Mouse (Mus musculus) CH12.LX (cell line): ENCODE measurements around the gene Fgfr3. TPM values are rescaled to one million over a fixed set of nuclear protein-coding genes. Genes with fewer than 3 reads are reported as not detected.
A peak's percentile ranks its signal among the peaks of the same experiment; 100 is the strongest.

Experiments
- DNase-seq: peaks from one replicate; pipeline ENCODE4 v3.0.0-alpha.2; 2013; ENCODE audit errors: extremely low read depth
- H3K27ac ChIP-seq: 2 replicates; pipeline ENCODE4 v1.5.1; 2012; ENCODE audit warnings: low read depth, mild to moderate bottlenecking, control low read depth, moderate library complexity; ENCODE audit not compliant: insufficient read depth
- H3K27me3 ChIP-seq: replicated peaks from 2 replicates; pipeline ENCODE3; 2012; ENCODE audit warnings: inconsistent platforms
- H3K36me3 ChIP-seq, 2 experiments: replicated peaks in 1 of 2; 2 replicates each; pipeline versions ENCODE3 to v1.6.1; 2012; ENCODE audit warnings: inconsistent platforms in 1 of 2, low read length in 1 of 2, mild to moderate bottlenecking in 1 of 2, mixed read lengths in 1 of 2, moderate library complexity in 1 of 2; ENCODE audit not compliant: control insufficient read depth in 1 of 2, insufficient read depth in 1 of 2
- H3K4me1 ChIP-seq, 2 experiments: 2 replicates each; pipeline ENCODE4 v1.6.1; 2012; ENCODE audit warnings: inconsistent platforms in 1 of 2, moderate library complexity in 1 of 2; ENCODE audit not compliant: insufficient read depth in 2 of 2, control insufficient read depth in 1 of 2
- H3K4me2 ChIP-seq: 2 replicates; pipeline ENCODE4 v1.6.1; 2012; ENCODE audit warnings: low read depth, mild to moderate bottlenecking, control low read depth; ENCODE audit not compliant: poor library complexity, insufficient read depth, severe bottlenecking
- H3K4me3 ChIP-seq, 3 experiments: fragments of 150-350 bp in 1 of 3; sonication (generic) in 1 of 3; replicated peaks in 1 of 3; 2 replicates each; pipeline versions ENCODE3 to v1.5.1; 2011 to 2012; ENCODE audit warnings: low read depth in 2 of 3, low read length in 2 of 3, mild to moderate bottlenecking in 2 of 3, moderate library complexity in 2 of 3, control low read depth in 1 of 3, improper control_type of control experiment in 1 of 3, inconsistent platforms in 1 of 3, mixed read lengths in 1 of 3; ENCODE audit not compliant: poor library complexity in 1 of 3
- H3K79me2 ChIP-seq: replicated peaks from 2 replicates; pipeline ENCODE4 v1.6.1; 2012; ENCODE audit warnings: mild to moderate bottlenecking, moderate library complexity; ENCODE audit not compliant: control insufficient read depth, poor library complexity, insufficient read depth, severe bottlenecking; ENCODE audit errors: extremely low read depth
- H3K9ac ChIP-seq: 2 replicates; pipeline ENCODE4 v1.6.1; 2012; ENCODE audit warnings: low read depth, mild to moderate bottlenecking, control low read depth, moderate library complexity; ENCODE audit not compliant: insufficient read depth
- H3K9me3 ChIP-seq: replicated peaks from 2 replicates; pipeline ENCODE3; 2012; ENCODE audit warnings: low read length, inconsistent platforms, mixed read lengths
- BHLHE40 ChIP-seq: IDR thresholded peaks from 2 replicates; pipeline ENCODE4 v1.6.1; 2011; ENCODE audit warnings: mild to moderate bottlenecking, low read depth, low read length, improper control_type of control experiment
- CHD1 ChIP-seq: IDR thresholded peaks from 2 replicates; pipeline ENCODE4 v1.6.1; 2012; ENCODE audit warnings: low read depth, low read length, improper control_type of control experiment, inconsistent platforms
- CHD2 ChIP-seq: IDR thresholded peaks from 2 replicates; pipeline ENCODE4 v1.6.1; 2011; ENCODE audit warnings: low read length, improper control_type of control experiment
- CTCF ChIP-seq, 2 experiments: IDR thresholded peaks in 1 of 2; conservative IDR thresholded peaks in 1 of 2; 2 replicates each; pipeline ENCODE4 v1.5.1; 2011 to 2012; ENCODE audit warnings: low read depth in 2 of 2, low read length in 2 of 2, improper control_type of control experiment in 1 of 2, inconsistent platforms in 1 of 2, mild to moderate bottlenecking in 1 of 2, moderate library complexity in 1 of 2
- ELF1 ChIP-seq: IDR thresholded peaks from 2 replicates; pipeline ENCODE4 v1.6.1; 2014; ENCODE audit warnings: low read depth, mild to moderate bottlenecking, inconsistent platforms, low read length, improper control_type of control experiment
- EP300 ChIP-seq: IDR thresholded peaks from 2 replicates; pipeline ENCODE4 v1.6.1; 2011; ENCODE audit warnings: low read length, improper control_type of control experiment
- HCFC1 ChIP-seq: IDR thresholded peaks from 2 replicates; pipeline ENCODE4 v1.6.1; 2012; ENCODE audit warnings: low read depth, mild to moderate bottlenecking, inconsistent platforms, low read length, improper control_type of control experiment
- JUND ChIP-seq: conservative IDR thresholded peaks from 2 replicates; pipeline ENCODE4 v1.6.1; 2011; ENCODE audit warnings: low read depth, low read length, improper control_type of control experiment
- MAFK ChIP-seq: IDR thresholded peaks from 2 replicates; pipeline ENCODE4 v1.6.1; 2011; ENCODE audit warnings: low read length, improper control_type of control experiment; ENCODE audit not compliant: insufficient replicate concordance
- MAZ ChIP-seq: IDR thresholded peaks from 2 replicates; pipeline ENCODE4 v1.6.1; 2012; ENCODE audit warnings: low read depth, mild to moderate bottlenecking, inconsistent platforms, low read length, improper control_type of control experiment, moderate library complexity
- MEF2A ChIP-seq: IDR thresholded peaks from 2 replicates; pipeline ENCODE4 v1.6.1; 2014; ENCODE audit warnings: low read depth, mild to moderate bottlenecking, inconsistent platforms, low read length, improper control_type of control experiment, borderline replicate concordance
- NRF1 ChIP-seq: IDR thresholded peaks from 2 replicates; pipeline ENCODE4 v1.6.1; 2014; ENCODE audit warnings: low read depth, mild to moderate bottlenecking, inconsistent platforms, low read length, improper control_type of control experiment, moderate library complexity
- PAX5 ChIP-seq: IDR thresholded peaks from 2 replicates; pipeline ENCODE4 v1.6.1; 2012; ENCODE audit warnings: low read length, inconsistent platforms, mixed read lengths
- POLR2AphosphoS2 ChIP-seq: IDR thresholded peaks from 2 replicates; pipeline ENCODE4 v1.6.1; 2011; ENCODE audit warnings: low read depth, low read length, improper control_type of control experiment
- RAD21 ChIP-seq: IDR thresholded peaks from 2 replicates; pipeline ENCODE4 v1.6.1; 2011; ENCODE audit warnings: low read depth, mild to moderate bottlenecking, low read length, improper control_type of control experiment, moderate library complexity
- RCOR1 ChIP-seq: conservative IDR thresholded peaks from 2 replicates; pipeline ENCODE4 v1.6.1; 2012; ENCODE audit warnings: low read depth, mild to moderate bottlenecking, inconsistent platforms, low read length, improper control_type of control experiment
- SIN3A ChIP-seq: IDR thresholded peaks from 2 replicates; pipeline ENCODE4 v1.6.1; 2012; ENCODE audit warnings: low read length, improper control_type of control experiment, inconsistent platforms
- SMC3 ChIP-seq: IDR thresholded peaks from 2 replicates; pipeline ENCODE4 v1.6.1; 2011; ENCODE audit warnings: low read depth, low read length, improper control_type of control experiment
- TBP ChIP-seq: conservative IDR thresholded peaks from 2 replicates; pipeline ENCODE4 v1.6.1; 2011; ENCODE audit warnings: low read depth, low read length, improper control_type of control experiment
- UBTF ChIP-seq: IDR thresholded peaks from 2 replicates; pipeline ENCODE4 v1.6.1; 2012; ENCODE audit warnings: low read depth, mild to moderate bottlenecking, inconsistent platforms, low read length, improper control_type of control experiment, moderate library complexity
- ZC3H11A ChIP-seq: IDR thresholded peaks from 2 replicates; pipeline ENCODE4 v1.6.1; 2012; ENCODE audit warnings: low read depth, mild to moderate bottlenecking, inconsistent platforms, low read length, improper control_type of control experiment
- ZMIZ1 ChIP-seq: IDR thresholded peaks from 2 replicates; pipeline ENCODE4 v1.6.1; 2012; ENCODE audit warnings: low read depth, mild to moderate bottlenecking, inconsistent platforms, low read length, improper control_type of control experiment
- dilution Hi-C: fragments of 300-500 bp; cut with MboI; formaldehyde crosslinking; loops from 2 replicates; pipeline ENCODE4 v1.14.3; 2020; ENCODE audit warnings: low sequenced_read_pairs; ENCODE audit not compliant: extremely low pct_unique_long_range_greater_than_20kb, extremely low pct_ligation_motif_present
- in situ Hi-C: fragments of 300-500 bp; cut with MboI; formaldehyde crosslinking; loops from 3 replicates; pipeline ENCODE4 v1.14.3; 2019; ENCODE audit warnings: low sequenced_read_pairs, low pct_ligation_motif_present, low pct_unique_long_range_greater_than_20kb, mixed read lengths
- polyA plus RNA-seq: library from polyadenylated mRNA; unstranded; fragments of >175 nt; gene quantifications from 2 replicates; pipeline ENCODE4 v1.2.1, GENCODE M21; 2012; ENCODE audit warnings: low read depth; ENCODE audit not compliant: insufficient read length
- total RNA-seq, 2 experiments: library from RNA; depleted of rRNA; stranded (reverse); fragments of 300-350 nt in 1 of 2; fragments of >200 nt in 1 of 2; gene quantifications; 2 replicates each; pipeline ENCODE4 v1.2.3; 2012 to 2014

Fgfr3 gene
- total and polyA plus RNA-seq, 3 experiments = 0.19 to 0.76 (median 0.23) TPM

DNA sequence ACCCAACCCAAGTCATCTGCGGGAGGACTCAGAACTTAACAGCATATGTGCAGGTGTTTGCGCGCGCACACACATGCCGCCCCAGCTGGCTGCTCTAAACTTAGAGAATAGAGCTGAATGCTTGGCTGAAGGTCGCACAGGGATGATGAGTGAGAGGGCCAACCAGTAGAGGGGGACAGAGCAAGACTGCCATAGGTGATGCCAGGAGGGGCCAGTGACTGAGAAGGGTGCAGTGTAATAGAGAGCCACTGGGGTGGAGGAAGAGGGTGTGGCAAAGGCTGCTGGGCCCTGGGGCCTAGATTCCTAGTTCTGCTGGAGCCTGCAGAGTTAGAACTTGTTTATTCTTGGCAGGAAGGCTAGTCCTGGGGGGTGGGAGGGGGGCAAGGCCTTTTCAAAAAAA lies 5.0 kb upstream of the Fgfr3 start:
- in situ Hi-C loops = no loop called here
- Histone ChIP-seq H3K79me2 (no peaks in the 10 kb centered on the region), H3K4me2 (no peak overlapping the region), H3K9ac (no peak overlapping the region), H3K4me1 (peaks cover 0 to 23% of the 10 kb centered on the region in 2 experiments; a peak in 2 of 4 replicates), H3K4me3 (no peak overlapping the region), H3K36me3 (no peaks in the 10 kb centered on the region), H3K27me3 (peaks cover 57% of the 10 kb centered on the region)
- peak; percentile 53 for DNase-seq
- dilution Hi-C loops = no loop called here
- TF ChIP-seq SMC3 (peak; percentile 20), CHD1 (no peak), CHD2 (no peak), SIN3A (no peak), EP300 (no peak), MEF2A (no peak), RAD21 (peak; percentile 16), PAX5 (no peak), CTCF (conservative IDR thresholded peaks at IDR 0.05 in 1 of 2, IDR thresholded peaks at IDR 0.05 in 1 of 2; ENCODE audit: low read depth in 2 of 2, low read length in 2 of 2) (peak in 1 of 2 experiments; percentile 54; a peak in 2 of 4 replicates)
- TF ChIP-seq, all 38 proteins: peak for 3
- no peak overlapping the region for H3K27ac ChIP-seq
- H3K9me3 ChIP-seq = no peaks in the 10 kb centered on the region

DNA sequence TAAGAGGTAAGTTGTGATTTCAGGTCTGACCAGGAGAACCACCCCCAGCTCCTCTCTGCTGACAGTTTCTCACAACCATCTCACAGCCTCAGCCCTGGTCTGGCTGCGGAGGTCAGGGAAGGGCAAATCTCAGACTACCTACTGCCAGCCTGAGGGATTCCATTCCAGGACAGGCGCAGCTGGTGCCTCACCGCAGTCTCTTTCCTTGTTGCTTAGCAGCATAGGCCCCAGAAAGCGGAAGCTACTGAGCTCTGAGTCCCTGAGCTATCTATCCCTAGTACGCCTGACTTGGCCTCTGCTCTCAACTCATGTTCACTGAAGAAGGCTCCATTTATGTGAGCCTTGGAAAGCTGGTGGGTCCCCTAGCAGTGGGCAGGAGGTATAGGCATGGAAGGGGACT lies 3.0 kb upstream of the Fgfr3 start:
- H3K9me3 ChIP-seq = peaks cover 13% of the 10 kb centered on the region
- in situ Hi-C loops = no loop called here
- TF ChIP-seq TBP (peak; percentile 96), UBTF (peak; percentile 99), POLR2AphosphoS2 (no peak), EP300 (no peak)
- TF ChIP-seq, all 38 proteins: peak for 2
- H3K27me3 ChIP-seq = peaks cover 71% of the 10 kb centered on the region
- no peak overlapping the region for H3K4me2 ChIP-seq
- no peak overlapping the region for H3K27ac ChIP-seq
- dilution Hi-C loops = no loop called here
- H3K4me1 ChIP-seq = peaks cover 0 to 31% of the 10 kb centered on the region in 2 experiments; a peak in 2 of 4 replicates
- H3K4me3 ChIP-seq = no peak overlapping the region
- no peaks in the 10 kb centered on the region for H3K79me2 ChIP-seq
- H3K9ac ChIP-seq = no peak overlapping the region
- H3K36me3 ChIP-seq = no peaks in the 10 kb centered on the region
- peak; percentile 53 for DNase-seq

DNA sequence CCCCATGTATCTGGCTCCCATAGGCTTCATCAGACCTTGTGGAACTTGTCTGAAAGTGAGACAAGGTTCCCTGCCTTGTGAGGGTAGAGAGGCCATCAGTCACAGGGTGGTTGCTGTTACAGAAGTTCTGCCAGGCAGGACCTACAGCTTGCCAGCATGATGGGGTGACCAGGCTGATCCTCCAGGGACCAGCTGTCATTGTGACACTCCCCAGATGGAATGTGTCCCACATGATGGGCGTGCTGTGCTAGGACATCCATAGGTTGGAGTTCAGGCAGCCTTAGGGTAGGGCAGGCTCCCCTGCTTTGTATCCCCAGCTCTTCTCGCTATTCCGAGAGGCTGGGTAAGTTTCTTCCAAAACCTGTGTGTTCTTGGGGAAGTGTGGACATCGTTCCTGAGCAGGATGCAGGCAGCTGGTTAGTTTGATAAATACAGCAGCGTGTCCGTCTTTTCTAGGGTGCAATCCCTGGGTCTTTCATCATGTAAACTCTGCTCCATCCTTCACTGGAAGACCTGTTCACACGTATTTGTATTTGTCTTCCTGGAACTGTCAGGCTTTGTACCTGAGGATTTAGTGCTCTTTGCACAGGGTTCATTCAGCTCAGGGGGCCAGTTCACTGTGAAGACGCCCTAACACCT lies 503 bp upstream of the Fgfr3 start:
- in situ Hi-C loops (no loop called here), dilution Hi-C loops (no loop called here)
- Histone ChIP-seq H3K4me3 (peak overlapping the region in 1 of 3 experiments; percentile 50), H3K36me3 (no peaks in the 10 kb centered on the region), H3K79me2 (no peaks in the 10 kb centered on the region), H3K27me3 (peaks cover 79% of the 10 kb centered on the region), H3K9ac (no peak overlapping the region), H3K4me1 (peaks cover 0 to 31% of the 10 kb centered on the region in 2 experiments; a peak in 2 of 4 replicates), H3K9me3 (peaks cover 15% of the 10 kb centered on the region), H3K27ac (no peak overlapping the region), H3K4me2 (peak overlapping the region; percentile 79)
- TF ChIP-seq BHLHE40 (no peak), HCFC1 (no peak), NRF1 (no peak), RCOR1 (no peak), MEF2A (no peak), MAZ (no peak), CTCF (conservative IDR thresholded peaks at IDR 0.05 in 1 of 2, IDR thresholded peaks at IDR 0.05 in 1 of 2; ENCODE audit: low read depth in 2 of 2, low read length in 2 of 2) (no peak), ELF1 (no peak), JUND (no peak), ZC3H11A (no peak), SIN3A (no peak), MAFK (no peak), UBTF (no peak), ZMIZ1 (no peak), EP300 (no peak)
- DNase-seq = no peak
